Mouse (Mus musculus) G1E (cell line): Measurements from ENCODE around the gene Ptpra. TPM values are rescaled to one million over a fixed set of nuclear protein-coding genes. Genes with fewer than 3 reads are reported as not detected.
A peak's percentile ranks its signal among the peaks of the same experiment; 100 is the strongest.

Source experiments
- ATAC-seq: 2 replicates; pipeline ENCODE4 v1.8.0; 2016; ENCODE audit warnings: mild to moderate bottlenecking; ENCODE audit not compliant: insufficient number of reproducible peaks, poor library complexity, low FRiP score, severe bottlenecking; ENCODE audit errors: extremely low read depth
- DNase-seq: peaks from one replicate; pipeline ENCODE4 v3.0.0; 2012; ENCODE audit warnings: low spot score
- H3K27me3 ChIP-seq: 2 replicates; pipeline ENCODE4 v1.6.1; 2012; ENCODE audit warnings: mild to moderate bottlenecking, low read length, inconsistent platforms; ENCODE audit not compliant: insufficient read depth
- H3K36me3 ChIP-seq: replicated peaks from 2 replicates; pipeline ENCODE3; 2012; ENCODE audit warnings: mild to moderate bottlenecking, inconsistent platforms
- H3K4me1 ChIP-seq: 2 replicates; pipeline ENCODE4 v1.6.1; 2012; ENCODE audit warnings: low read depth, low read length, inconsistent platforms, mixed read lengths; ENCODE audit not compliant: insufficient read depth
- H3K4me3 ChIP-seq: 2 replicates; pipeline ENCODE4 v1.5.1; 2012; ENCODE audit warnings: low read depth, mild to moderate bottlenecking, inconsistent platforms, low read length, moderate library complexity, mixed read lengths
- H3K9me3 ChIP-seq: replicated peaks from 2 replicates; pipeline ENCODE4 v1.6.1; 2012; ENCODE audit warnings: inconsistent platforms
- CTCF ChIP-seq: IDR thresholded peaks from 2 replicates; pipeline ENCODE4 v1.5.1; 2012; ENCODE audit warnings: low read depth, low read length, inconsistent platforms, mixed read lengths
- GATA1 ChIP-seq: IDR thresholded peaks from 2 replicates; pipeline ENCODE4 v1.6.1; 2012; ENCODE audit warnings: borderline replicate concordance, low read length, inconsistent platforms, mixed read lengths
- GATA2 ChIP-seq: IDR thresholded peaks from 2 replicates; pipeline ENCODE4 v1.6.1; 2012; ENCODE audit warnings: low read depth, low read length, inconsistent platforms, borderline replicate concordance
- POLR2AphosphoS5 ChIP-seq: IDR thresholded peaks from 2 replicates; pipeline ENCODE4 v1.6.1; 2012; ENCODE audit warnings: low read depth, low read length, inconsistent platforms; ENCODE audit not compliant: insufficient replicate concordance
- TAL1 ChIP-seq: conservative IDR thresholded peaks from 2 replicates; pipeline ENCODE4 v1.6.1; 2012; ENCODE audit warnings: low read depth, low read length, inconsistent platforms, mixed read lengths
- polyA plus RNA-seq: library from polyadenylated mRNA; stranded (reverse); fragments of >175 nt; gene quantifications from 2 replicates; pipeline ENCODE4 v1.2.3, GENCODE M21; 2012
- total RNA-seq, 2 experiments: library from RNA; stranded (forward) in 1 of 2; stranded (reverse) in 1 of 2; fragments of 200-1000 nt in 1 of 2; fragments of >200 nt in 1 of 2; fragmentation: Nextera tagmentation in 1 of 2; gene quantifications; 2 replicates each; pipeline ENCODE4 v1.2.3; 2014 to 2017

The Ptpra gene
- total and polyA plus RNA-seq, 3 experiments = 22.6 to 119 (median 97.7) TPM

DNA sequence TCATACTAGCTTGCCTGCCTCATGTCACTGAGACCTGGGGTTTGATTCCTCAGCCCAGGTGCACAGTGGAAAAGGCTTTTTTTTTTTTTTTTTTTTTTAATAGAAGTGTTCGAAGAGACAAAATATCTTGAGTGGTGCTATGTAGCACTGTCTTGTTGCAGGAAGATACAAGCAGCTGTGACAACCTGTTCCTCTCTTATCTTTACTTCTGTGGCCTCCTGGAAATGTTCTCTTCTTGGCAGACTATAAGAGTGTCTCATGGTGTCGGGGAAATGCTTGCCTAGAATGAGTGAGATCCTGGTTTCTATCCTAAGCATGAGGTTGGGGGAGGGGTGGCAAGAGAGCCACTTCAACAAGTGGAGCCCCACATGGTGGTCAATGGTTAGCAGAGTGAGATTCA, 138.3 kb downstream of the Ptpra start:
- Histone ChIP-seq H3K36me3 (peaks cover 34% of the 10 kb centered on the region), H3K9me3 (no peaks in the 10 kb centered on the region), H3K27me3 (peaks cover 19% of the 10 kb centered on the region), H3K4me1 (peaks cover 5% of the 10 kb centered on the region), H3K4me3 (no peak overlapping the region)
- no peak for ATAC-seq
- TF ChIP-seq TAL1 = no peak
- TF ChIP-seq CTCF = no peak
- no peak for TF ChIP-seq GATA1
- TF ChIP-seq GATA2 = no peak
- no peak for TF ChIP-seq POLR2AphosphoS5
- DNase-seq = no peak

DNA sequence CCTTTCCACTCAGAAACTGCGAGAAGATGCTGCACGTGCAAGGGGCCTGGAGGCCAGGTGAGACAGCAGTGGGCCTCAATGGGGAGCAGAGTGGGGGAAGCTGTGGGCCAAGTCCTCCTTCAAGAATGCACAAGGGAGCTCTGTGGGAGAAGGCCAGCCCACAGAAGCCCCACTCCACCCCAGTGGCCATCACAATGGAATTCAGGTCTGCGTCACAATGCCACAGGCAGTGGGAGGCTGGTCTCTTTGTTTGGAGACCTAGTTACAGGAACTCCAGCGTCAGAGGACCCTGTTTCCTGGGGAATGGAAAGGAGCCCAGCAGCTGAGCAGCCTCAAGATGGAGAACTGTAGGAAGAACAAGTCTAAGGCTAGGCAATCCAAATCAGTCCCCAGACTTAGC, 139.1 kb downstream of the Ptpra start:
- H3K9me3 ChIP-seq = no peaks in the 10 kb centered on the region
- TF ChIP-seq POLR2AphosphoS5 = no peak
- no peak for TF ChIP-seq CTCF
- no peak for TF ChIP-seq TAL1
- TF ChIP-seq GATA2 = no peak
- no peak for TF ChIP-seq GATA1
- H3K4me1 ChIP-seq = peaks cover 5% of the 10 kb centered on the region
- peaks cover 14% of the 10 kb centered on the region for H3K27me3 ChIP-seq
- no peak for DNase-seq
- H3K36me3 ChIP-seq = peaks cover 38% of the 10 kb centered on the region
- no peak overlapping the region for H3K4me3 ChIP-seq
- no peak for ATAC-seq

DNA sequence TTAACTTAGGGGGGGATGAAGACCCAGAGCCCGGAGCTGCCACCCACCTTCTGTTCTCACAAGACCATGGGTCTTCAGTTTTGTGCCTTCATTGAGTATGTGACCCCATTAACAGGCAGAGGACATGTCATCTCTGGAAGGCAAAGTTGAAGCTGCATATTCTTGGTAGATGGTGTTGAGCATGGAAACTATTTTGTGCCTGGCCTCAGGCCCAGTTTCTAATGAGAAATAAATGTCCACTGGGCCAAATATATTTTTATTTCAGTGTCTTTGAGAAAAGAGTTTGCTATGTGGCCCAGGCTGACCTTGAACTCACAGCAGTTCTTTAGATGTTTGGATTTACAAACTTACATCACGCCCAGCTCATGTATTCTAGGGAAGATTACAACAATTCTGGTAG, 139.7 kb downstream of the Ptpra start:
- no peak for DNase-seq
- Histone ChIP-seq H3K27me3 (peaks cover 9% of the 10 kb centered on the region), H3K36me3 (peaks cover 43% of the 10 kb centered on the region), H3K4me3 (no peak overlapping the region), H3K4me1 (peaks cover 5% of the 10 kb centered on the region), H3K9me3 (no peaks in the 10 kb centered on the region)
- no peak for ATAC-seq
- TF ChIP-seq TAL1 (no peak), GATA1 (no peak), POLR2AphosphoS5 (no peak), GATA2 (no peak), CTCF (no peak)

DNA sequence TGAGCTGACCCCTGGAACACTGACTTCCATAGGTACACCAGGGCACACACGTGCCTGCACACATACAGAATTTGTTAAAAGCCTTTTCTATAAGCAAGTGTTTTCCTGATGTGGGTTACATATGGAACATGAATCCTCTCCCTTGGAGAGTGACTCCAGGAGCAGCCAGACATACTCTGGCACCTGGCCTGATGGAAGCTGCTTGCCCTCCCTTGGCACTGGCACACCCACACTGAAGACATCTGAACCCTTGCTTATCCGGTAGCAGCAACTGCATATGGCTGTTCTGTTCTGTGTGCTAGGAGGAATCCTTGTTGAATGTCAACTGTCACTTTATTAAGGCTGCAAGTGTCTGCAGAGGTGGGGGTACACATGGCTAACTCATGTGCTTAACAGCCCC, 140.9 kb downstream of the Ptpra start:
- no peak for DNase-seq
- Histone ChIP-seq H3K36me3 (peaks cover 56% of the 10 kb centered on the region), H3K9me3 (no peaks in the 10 kb centered on the region), H3K27me3 (peaks cover 4% of the 10 kb centered on the region; the same call in 1 of the 2 replicates), H3K4me1 (peaks cover under 1% of the 10 kb centered on the region; the same call in 1 of the 2 replicates), H3K4me3 (no peak overlapping the region)
- no peak for ATAC-seq
- TF ChIP-seq GATA2 (no peak), CTCF (no peak), TAL1 (no peak), POLR2AphosphoS5 (no peak), GATA1 (no peak)

DNA sequence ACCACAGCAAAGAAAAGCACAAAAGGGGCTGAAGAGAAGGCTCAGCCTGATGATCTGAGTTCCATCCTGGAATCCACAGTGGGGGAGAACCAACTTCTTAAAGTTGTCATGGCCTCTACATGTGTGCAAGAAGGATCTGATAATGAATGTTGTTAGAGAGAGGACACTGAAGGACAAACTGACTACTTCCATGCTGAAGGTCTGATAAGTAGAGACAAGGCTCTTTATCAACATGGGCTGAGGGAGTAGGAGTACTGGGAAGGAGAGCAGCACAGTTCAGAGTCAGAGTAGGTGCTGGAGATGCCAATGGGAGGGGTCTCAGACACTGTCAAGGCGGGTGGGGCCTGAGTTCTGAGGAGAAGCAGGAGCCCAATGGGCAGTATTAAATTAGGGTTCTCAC, 145.5 kb downstream of the Ptpra start:
- DNase-seq = no peak
- no peak for ATAC-seq
- no peak overlapping the region for H3K4me3 ChIP-seq
- peaks cover 18% of the 10 kb centered on the region for H3K4me1 ChIP-seq
- no peaks in the 10 kb centered on the region for H3K9me3 ChIP-seq
- H3K36me3 ChIP-seq = peaks cover 93% of the 10 kb centered on the region
- TF ChIP-seq GATA2 (no peak), CTCF (no peak), GATA1 (no peak), POLR2AphosphoS5 (no peak), TAL1 (no peak)
- H3K27me3 ChIP-seq = no peaks in the 10 kb centered on the region

DNA sequence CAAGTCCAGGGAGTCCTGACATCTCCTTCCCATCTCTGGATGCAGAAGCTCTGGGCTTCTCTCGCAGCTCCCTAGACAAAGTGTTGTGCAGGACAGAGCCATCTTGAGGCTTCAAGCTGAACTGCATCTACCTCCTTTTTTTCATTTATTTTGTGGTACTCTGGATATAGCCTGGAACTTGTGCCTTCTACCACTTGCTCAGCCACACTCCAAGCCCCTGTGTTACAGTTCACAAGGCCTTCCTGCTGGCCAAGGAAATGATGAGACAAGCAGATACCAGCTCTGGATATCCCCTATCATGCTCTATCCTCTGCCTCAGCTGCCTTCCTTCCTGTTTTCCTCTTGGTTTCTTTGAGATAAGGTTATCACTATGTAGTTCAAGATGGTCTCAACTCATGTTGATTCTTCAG, 147.5 kb downstream of the Ptpra start:
- Histone ChIP-seq H3K4me1 (peaks cover 18% of the 10 kb centered on the region), H3K27me3 (no peaks in the 10 kb centered on the region), H3K36me3 (peaks cover 91% of the 10 kb centered on the region), H3K9me3 (no peaks in the 10 kb centered on the region), H3K4me3 (no peak overlapping the region)
- no peak for TF ChIP-seq POLR2AphosphoS5
- TF ChIP-seq CTCF = 0 out of 2 replicates have a peak, but pooled peaks have one; percentile 22
- peak; percentile 33 for DNase-seq
- peak; percentile 88 for ATAC-seq

DNA sequence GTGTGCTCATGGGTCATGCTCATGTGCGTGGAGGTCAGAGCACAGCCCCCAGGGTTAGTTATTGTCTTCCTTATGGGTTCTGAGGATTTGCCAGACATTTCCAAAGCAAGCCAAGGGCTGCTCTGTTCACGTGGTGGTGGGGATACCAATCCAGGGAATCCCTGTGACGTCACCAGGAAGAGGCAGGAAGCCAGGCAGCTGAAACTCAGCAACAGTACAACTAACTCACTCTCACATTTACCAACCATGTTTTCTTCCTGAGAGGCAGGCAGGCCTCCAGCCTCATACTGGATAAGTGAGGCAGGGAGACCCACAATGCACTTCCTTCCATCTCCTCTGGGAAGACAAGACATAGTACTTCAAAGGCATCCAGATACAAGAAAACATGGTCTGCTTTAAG, 148.3 kb downstream of the Ptpra start:
- H3K36me3 ChIP-seq = peaks cover 91% of the 10 kb centered on the region

More for the DNA sequence above, 148.3 kb downstream of the Ptpra start:
- Histone ChIP-seq H3K9me3 (no peaks in the 10 kb centered on the region), H3K4me1 (peaks cover 18% of the 10 kb centered on the region), H3K27me3 (no peaks in the 10 kb centered on the region), H3K4me3 (no peak overlapping the region)
- no peak for ATAC-seq
- no peak for DNase-seq
- no peak for TF ChIP-seq GATA2
- no peak for TF ChIP-seq GATA1
- TF ChIP-seq TAL1 = no peak
- no peak for TF ChIP-seq POLR2AphosphoS5
- TF ChIP-seq CTCF = no peak
